Mouse (Mus musculus): ENCODE measurements at regions not wholly inside any gene's neighbourhood (a gene's known extent, or its start where the extent isn't known, plus 50 kb on each side); places are given as distances from the start of the nearest gene placed in this dataset.
A peak's percentile ranks its signal among the peaks of the same experiment; 100 is the strongest.

DNA sequence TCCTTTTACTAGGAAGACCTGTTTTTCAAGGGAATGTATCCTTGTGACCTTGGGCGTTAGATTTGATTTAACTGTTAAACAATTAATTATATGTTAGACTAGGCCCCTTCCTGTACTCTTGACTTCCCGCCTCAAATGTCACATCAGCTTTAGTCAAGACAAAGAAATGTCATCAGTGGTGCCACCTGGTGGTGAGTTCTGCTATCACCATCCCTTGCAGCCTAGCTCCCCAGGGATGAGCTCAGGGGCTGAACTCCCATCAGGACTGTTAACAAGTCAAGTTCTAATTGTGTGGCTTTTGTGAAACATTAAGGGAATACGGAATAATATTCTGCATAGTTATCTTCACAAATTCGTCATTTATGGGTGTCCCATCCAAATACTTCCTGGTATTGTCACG is 436.8 kb downstream of the Fut8 start:
- H3K9ac ChIP-seq: no peak overlapping the region
- no peak overlapping the region for H3K4me3 ChIP-seq
- no peak for ATAC-seq (ENCODE audit: low FRiP score, low read depth)
- H3K27me3 ChIP-seq: no peaks in the 10 kb centered on the region
- no peaks in the 10 kb centered on the region for H3K36me3 ChIP-seq
- peaks cover 9% of the 10 kb centered on the region; the same call in 1 of the 2 replicates for H3K4me1 ChIP-seq (replicated peaks)
- H3K4me2 ChIP-seq: no peak overlapping the region
- H3K27ac ChIP-seq (replicated peaks): no peak overlapping the region
- 87% methylated on average over 5 of the region's 5 CpGs for WGBS
- H3K9me3 ChIP-seq: no peaks in the 10 kb centered on the region

DNA sequence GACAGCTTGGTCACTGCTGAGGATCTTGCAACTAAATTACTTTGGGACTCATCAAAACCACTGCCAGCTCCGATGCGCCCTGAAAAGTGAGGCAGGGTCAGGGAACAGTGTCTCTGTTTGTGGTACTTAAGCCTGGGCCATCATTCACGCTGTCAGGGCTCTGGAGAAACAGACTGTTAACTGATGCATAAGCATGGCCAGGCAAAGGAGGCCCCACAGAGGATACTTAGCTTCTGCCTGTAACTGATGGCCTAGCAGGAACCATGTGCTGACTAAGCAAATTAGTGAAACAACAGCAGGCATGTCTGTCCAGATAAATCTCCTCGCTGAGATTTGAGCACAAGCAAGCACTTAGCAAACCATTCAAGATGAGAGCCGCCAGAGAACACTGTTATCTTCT is 440.1 kb downstream of the Fut8 start:
- H3K27ac ChIP-seq (replicated peaks): no peak overlapping the region
- no peaks in the 10 kb centered on the region for H3K36me3 ChIP-seq
- H3K9ac ChIP-seq: no peak overlapping the region
- no peak overlapping the region for H3K4me2 ChIP-seq
- WGBS: 37% methylated on average over 5 of the region's 5 CpGs
- ATAC-seq (ENCODE audit: low FRiP score, low read depth): peak; percentile 78
- no peak overlapping the region for H3K4me3 ChIP-seq
- H3K4me1 ChIP-seq (replicated peaks): 0 out of 2 replicates have a peak, but pooled peaks cover 3% of the 10 kb centered on the region
- H3K27me3 ChIP-seq: no peaks in the 10 kb centered on the region
- H3K9me3 ChIP-seq: no peaks in the 10 kb centered on the region

DNA sequence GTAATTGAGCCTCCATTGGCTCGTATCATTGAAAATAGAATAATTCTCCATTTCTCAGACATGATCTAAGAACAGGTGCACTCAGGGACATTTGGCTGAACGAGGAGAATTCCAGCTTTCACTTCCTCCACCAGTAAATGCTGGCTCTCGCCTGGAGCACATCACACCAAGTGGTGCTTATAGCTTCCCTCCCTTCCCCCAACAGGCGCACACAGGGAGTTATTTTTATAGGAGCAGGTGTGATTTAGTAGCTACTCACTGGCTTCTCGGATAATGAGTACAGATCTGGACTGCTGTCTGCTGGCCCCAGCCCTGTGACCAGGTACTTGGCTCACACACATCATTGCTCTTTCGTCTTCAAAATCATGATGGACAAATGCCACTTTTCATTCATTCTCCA is 456.2 kb downstream of the Fut8 start:
- no peaks in the 10 kb centered on the region for H3K36me3 ChIP-seq
- no peak overlapping the region for H3K27ac ChIP-seq (replicated peaks)
- no peaks in the 10 kb centered on the region for H3K4me1 ChIP-seq (replicated peaks)
- H3K4me3 ChIP-seq: no peak overlapping the region
- no peak overlapping the region for H3K4me2 ChIP-seq
- no peak overlapping the region for H3K9ac ChIP-seq
- H3K27me3 ChIP-seq: no peaks in the 10 kb centered on the region
- no peaks in the 10 kb centered on the region for H3K9me3 ChIP-seq
- ATAC-seq (ENCODE audit: low FRiP score, low read depth): no peak
- WGBS: 65% methylated on average over 6 of the region's 6 CpGs

DNA sequence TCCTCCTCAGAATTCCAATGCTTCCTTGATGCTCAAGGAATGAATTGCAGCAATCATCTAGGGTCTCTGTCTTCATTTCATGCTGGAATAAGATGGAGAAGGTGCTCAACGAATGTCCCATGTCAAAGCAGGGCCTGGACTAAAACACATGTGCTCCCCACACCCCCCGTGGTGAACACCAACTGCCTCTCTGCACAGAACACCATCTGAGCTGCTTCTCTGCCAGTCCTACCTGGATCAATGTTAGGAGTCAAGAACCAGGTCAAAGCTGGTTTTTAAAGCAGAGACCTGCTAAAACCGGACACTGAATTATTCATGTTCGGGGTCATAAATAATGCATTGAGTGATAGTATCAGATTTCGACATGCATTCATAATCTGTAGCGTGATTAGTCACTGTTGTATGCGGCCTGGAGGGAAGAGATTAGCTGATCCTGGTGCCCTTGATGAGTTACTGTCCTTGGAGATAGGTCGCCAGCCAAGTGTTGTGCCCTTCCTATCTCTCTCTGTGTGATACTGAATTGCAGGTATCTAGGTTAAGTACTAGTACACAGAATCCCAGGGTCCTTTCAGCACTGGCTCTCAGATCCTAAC is 458.2 kb downstream of the Fut8 start:
- ATAC-seq (ENCODE audit: low FRiP score, low read depth): no peak
- no peak overlapping the region for H3K27ac ChIP-seq (replicated peaks)
- H3K9me3 ChIP-seq: no peaks in the 10 kb centered on the region
- no peak overlapping the region for H3K9ac ChIP-seq
- H3K4me1 ChIP-seq (replicated peaks): no peaks in the 10 kb centered on the region; the same call in 1 of the 2 replicates
- no peak overlapping the region for H3K4me2 ChIP-seq
- WGBS: 55% methylated on average over 8 of the region's 8 CpGs
- no peak overlapping the region for H3K4me3 ChIP-seq
- H3K27me3 ChIP-seq: no peaks in the 10 kb centered on the region
- no peaks in the 10 kb centered on the region for H3K36me3 ChIP-seq

DNA sequence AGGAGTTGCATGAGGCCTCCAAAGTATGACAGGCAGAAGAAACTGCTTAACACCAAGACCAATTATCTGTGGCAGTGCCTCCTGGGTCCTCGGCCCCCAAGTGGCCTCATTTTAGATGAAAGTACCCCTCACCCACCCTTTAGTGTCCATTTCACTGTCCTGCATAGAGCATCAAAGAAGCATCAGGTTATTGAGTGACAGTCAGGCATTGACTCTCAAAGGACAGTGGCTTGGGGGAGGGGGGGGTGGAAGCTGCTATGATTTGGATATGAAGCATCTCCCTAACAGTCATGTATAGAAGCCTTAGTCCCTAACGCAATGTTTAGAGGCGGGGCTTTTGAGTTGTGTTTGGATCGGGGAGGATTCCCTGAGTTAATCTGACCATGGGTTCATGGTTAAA is 458.7 kb downstream of the Fut8 start:
- H3K4me2 ChIP-seq: no peak overlapping the region
- no peak overlapping the region for H3K27ac ChIP-seq (replicated peaks)
- no peaks in the 10 kb centered on the region for H3K27me3 ChIP-seq
- ATAC-seq (ENCODE audit: low FRiP score, low read depth): no peak
- H3K9me3 ChIP-seq: no peaks in the 10 kb centered on the region
- H3K36me3 ChIP-seq: no peaks in the 10 kb centered on the region
- no peak overlapping the region for H3K9ac ChIP-seq
- H3K4me1 ChIP-seq (replicated peaks): no peaks in the 10 kb centered on the region; the same call in 1 of the 2 replicates
- no peak overlapping the region for H3K4me3 ChIP-seq
- WGBS: 76% methylated on average over 4 of the region's 4 CpGs

DNA sequence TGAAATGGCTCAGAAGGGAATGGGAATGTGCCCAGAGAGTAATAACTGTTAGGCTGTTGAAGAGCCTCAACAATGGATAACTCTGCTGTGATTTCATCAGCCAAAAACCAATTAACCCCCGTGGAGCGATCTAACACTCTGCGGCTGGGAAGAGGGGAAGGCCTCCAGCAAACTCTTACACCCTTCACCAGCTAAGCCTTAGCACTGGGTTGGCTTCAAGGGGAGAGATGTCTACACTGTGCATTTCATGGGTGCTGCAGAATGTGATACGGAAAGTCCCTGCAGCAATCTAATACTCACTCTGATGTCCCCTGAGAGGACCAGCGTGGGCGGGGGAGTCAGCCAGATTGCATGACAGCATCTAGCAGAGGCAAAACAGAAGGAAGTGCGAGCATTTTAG is 460.2 kb downstream of the Fut8 start:
- ATAC-seq (ENCODE audit: low FRiP score, low read depth): no peak

DNA sequence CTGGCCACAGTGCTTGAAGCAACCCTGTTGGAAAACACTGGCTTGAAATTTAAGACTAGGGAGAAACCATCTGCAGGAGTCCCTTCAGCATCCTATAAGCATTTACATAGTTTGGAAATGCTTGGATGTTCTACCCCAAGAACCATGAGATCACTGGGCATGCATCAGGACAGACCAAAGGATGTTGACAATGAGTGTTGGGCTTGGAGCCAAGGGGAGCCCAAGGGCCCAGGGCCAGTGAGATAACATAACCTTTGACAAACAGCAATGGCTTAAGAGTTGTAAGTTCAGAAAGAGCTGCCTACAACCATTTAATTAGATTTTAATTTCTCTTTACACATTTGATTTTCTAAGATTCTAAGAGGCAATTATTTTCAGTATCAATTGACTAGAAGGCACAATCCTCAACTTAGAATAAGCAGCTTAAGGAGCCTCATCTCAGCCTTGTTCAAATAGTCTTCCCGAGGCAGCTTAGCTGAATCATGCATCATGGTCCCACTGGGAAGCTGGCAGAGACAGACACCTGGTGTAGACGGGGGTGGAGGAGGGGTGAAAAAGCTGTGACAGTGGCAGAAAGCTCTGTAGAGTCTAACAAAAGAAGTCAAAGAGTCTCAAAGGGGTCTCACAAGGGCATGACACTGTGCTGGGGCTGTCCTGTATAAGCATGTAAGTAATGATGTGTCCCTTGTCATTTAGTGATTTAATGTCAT is 462.1 kb downstream of the Fut8 start:
- H3K9ac ChIP-seq: no peak overlapping the region
- H3K27ac ChIP-seq (replicated peaks): no peak overlapping the region
- H3K4me1 ChIP-seq (replicated peaks): no peaks in the 10 kb centered on the region; the same call in 1 of the 2 replicates
- H3K4me2 ChIP-seq: no peak overlapping the region
- no peaks in the 10 kb centered on the region for H3K9me3 ChIP-seq
- ATAC-seq (ENCODE audit: low FRiP score, low read depth): no peak
- no peak overlapping the region for H3K4me3 ChIP-seq
- no peaks in the 10 kb centered on the region for H3K27me3 ChIP-seq
- no peaks in the 10 kb centered on the region for H3K36me3 ChIP-seq
- 8% methylated on average over 2 of the region's 2 CpGs for WGBS

More for the DNA sequence above, 460.2 kb downstream of the Fut8 start:
- Histone ChIP-seq H3K27ac (replicated peaks) (no peak overlapping the region), H3K4me1 (replicated peaks) (no peaks in the 10 kb centered on the region; the same call in 1 of the 2 replicates), H3K9ac (no peak overlapping the region), H3K27me3 (no peaks in the 10 kb centered on the region), H3K36me3 (no peaks in the 10 kb centered on the region), H3K4me2 (no peak overlapping the region), H3K9me3 (no peaks in the 10 kb centered on the region), H3K4me3 (no peak overlapping the region)
- WGBS: 57% methylated on average over 7 of the region's 7 CpGs

DNA sequence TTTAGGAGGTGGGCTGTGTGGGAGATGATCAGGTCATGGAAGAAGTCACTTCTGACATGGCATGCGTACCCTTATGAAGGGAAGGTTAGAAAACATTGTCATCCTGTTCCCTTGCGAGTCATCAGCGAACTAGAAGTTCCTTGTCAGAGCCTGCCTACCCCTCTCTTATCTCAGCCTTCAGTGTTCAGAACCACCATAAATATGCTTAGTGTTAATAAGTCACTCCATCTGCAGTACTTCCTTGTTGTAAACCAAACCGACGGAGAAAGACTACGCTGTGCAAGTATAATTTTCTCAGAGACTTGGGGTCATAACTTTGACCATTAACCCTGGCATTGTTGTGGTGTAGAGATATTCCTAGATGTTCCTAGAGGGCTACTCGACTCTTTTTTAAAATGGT is 477.6 kb downstream of the Fut8 start:
- Histone ChIP-seq H3K4me1 (replicated peaks) (0 out of 2 replicates have a peak, but pooled peaks cover 4% of the 10 kb centered on the region), H3K4me3 (no peak overlapping the region), H3K36me3 (no peaks in the 10 kb centered on the region), H3K9ac (no peak overlapping the region), H3K27me3 (no peaks in the 10 kb centered on the region), H3K27ac (replicated peaks) (no peak overlapping the region), H3K9me3 (no peaks in the 10 kb centered on the region), H3K4me2 (no peak overlapping the region)
- WGBS: 71% methylated on average over 7 of the region's 7 CpGs
- no peak for ATAC-seq (ENCODE audit: low FRiP score, low read depth)

DNA sequence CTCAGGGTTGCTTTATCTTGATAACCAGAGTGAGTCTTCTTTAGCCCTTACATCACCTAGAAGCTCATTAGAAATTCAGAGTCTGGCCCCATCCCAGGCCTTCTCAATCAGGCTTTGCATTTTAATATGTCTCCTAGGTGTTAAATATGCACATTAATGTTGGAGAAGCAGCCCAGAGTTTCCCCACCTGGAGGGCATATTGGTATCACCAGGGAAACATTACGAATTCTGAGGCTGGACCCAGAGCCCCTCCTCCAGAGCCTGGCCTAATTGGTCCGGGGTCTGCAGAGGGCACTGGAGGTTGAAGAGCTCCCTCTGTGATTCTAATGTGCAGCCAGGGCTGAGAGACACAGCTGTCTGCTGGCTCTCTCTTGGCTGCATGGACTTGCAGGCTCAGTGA is 478.1 kb downstream of the Fut8 start:
- no peak overlapping the region for H3K4me3 ChIP-seq
- H3K27me3 ChIP-seq: no peaks in the 10 kb centered on the region
- H3K36me3 ChIP-seq: no peaks in the 10 kb centered on the region
- no peaks in the 10 kb centered on the region for H3K9me3 ChIP-seq
- H3K4me1 ChIP-seq (replicated peaks): 0 out of 2 replicates have a peak, but pooled peaks cover 4% of the 10 kb centered on the region
- no peak overlapping the region for H3K9ac ChIP-seq
- no peak overlapping the region for H3K4me2 ChIP-seq
- peak; percentile 83 for ATAC-seq (ENCODE audit: low FRiP score, low read depth)
- WGBS: 6% methylated on average over 2 of the region's 2 CpGs
- H3K27ac ChIP-seq (replicated peaks): no peak overlapping the region

DNA sequence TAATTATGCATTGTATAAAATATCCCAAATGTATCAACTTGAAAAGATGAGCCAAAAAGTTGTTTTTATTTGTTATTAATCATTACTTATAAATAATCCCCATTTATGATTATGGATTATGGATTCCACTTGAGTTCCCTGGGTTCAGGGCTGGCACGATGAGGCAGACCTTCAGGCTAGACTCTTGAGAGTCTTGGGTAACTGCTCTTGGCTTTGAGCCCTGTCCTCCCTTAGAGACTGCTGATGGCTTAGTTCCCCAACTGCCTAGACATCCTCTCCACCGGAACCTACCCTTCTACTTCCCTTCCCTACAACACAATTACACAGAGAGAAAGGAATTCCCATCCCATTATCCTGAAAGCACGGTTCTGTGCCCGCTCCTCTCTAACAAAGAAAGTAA is 466.3 kb upstream of the Gm6657 start:
- WGBS: 34% methylated on average over 4 of the region's 4 CpGs

DNA sequence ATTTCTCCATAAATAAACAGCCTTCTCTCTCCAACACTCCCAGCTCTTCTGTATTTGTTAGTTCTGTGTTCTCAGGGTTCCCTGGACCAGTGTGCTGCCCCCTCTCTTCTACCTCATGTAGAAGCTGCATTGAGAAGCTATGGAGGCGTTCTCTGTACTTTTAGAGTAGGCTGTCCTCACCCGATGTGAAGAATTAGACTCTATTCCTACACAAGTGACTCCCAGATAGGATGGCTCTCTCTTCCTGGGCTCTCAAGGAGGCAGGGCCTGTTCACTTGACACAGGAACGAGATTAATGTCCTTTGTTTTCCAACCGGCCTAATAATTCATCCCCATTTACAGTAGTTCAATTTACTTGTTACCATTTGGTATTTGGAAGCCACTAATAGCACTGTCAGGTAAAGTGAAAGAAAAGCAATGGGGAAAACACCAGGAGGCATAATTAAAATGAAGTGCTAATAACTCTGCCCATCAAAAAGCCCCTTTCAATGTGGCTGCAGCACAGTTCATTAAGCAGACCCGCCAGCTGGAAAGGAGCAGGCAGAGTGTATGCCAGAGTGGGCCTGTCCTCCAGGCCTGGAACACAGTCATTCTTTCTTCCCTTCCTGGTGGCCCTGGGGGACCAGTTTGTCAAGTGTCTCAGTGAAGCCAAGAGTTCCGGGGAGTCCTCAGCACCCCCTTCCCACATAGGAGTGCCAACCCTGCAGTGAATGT is 454.8 kb upstream of the Gm6657 start:
- Histone ChIP-seq H3K36me3 (no peaks in the 10 kb centered on the region), H3K4me3 (no peak overlapping the region), H3K27me3 (no peaks in the 10 kb centered on the region), H3K27ac (replicated peaks) (peak overlapping the region; percentile 45), H3K9ac (no peak overlapping the region), H3K4me2 (no peak overlapping the region), H3K9me3 (no peaks in the 10 kb centered on the region), H3K4me1 (replicated peaks) (peaks cover 7% of the 10 kb centered on the region)
- ATAC-seq (ENCODE audit: low FRiP score, low read depth): peak; percentile 87
- 30% methylated on average over 6 of the region's 6 CpGs for WGBS

More for the DNA sequence above, 466.3 kb upstream of the Gm6657 start:
- Histone ChIP-seq H3K36me3 (no peaks in the 10 kb centered on the region), H3K4me2 (no peak overlapping the region), H3K27me3 (no peaks in the 10 kb centered on the region), H3K4me1 (replicated peaks) (no peaks in the 10 kb centered on the region), H3K9ac (no peak overlapping the region), H3K9me3 (no peaks in the 10 kb centered on the region), H3K4me3 (no peak overlapping the region), H3K27ac (replicated peaks) (no peak overlapping the region)
- ATAC-seq (ENCODE audit: low FRiP score, low read depth): no peak

DNA sequence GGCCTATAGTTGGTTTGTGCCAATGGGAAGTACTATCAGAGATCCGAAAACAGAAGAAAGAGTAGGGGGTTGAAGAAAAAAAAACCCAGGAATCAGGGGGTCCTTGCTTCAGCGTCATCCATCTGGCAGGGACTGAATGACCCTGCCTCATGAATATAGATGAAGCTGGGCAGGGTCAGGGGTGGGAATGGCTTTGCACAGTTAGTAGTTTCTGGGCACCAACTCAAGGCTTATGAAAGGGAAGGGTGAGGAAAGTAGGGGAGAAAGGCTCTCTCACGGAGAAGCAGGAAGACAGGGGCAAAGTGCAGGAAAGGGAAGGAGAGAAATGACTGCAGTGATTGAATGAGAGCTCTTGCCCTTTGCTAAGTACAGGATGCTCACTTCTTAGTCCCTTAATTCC is 451.3 kb upstream of the Gm6657 start:
- ATAC-seq (ENCODE audit: low FRiP score, low read depth): peak; percentile 69; the same call in 1 of the 2 replicates
- Histone ChIP-seq H3K9me3 (no peaks in the 10 kb centered on the region), H3K27ac (replicated peaks) (no peak overlapping the region), H3K4me1 (replicated peaks) (peaks cover 7% of the 10 kb centered on the region), H3K4me2 (no peak overlapping the region), H3K36me3 (no peaks in the 10 kb centered on the region), H3K27me3 (no peaks in the 10 kb centered on the region), H3K4me3 (no peak overlapping the region), H3K9ac (no peak overlapping the region)
- 20% methylated on average over 3 of the region's 3 CpGs for WGBS
